Mouse (Mus musculus) lung, embryonic 14.5 days (tissue): ENCODE data around the gene Lcat. TPM values are rescaled to one million over a fixed set of nuclear protein-coding genes. Genes with fewer than 3 reads are reported as not detected.
A peak's percentile ranks its signal among the peaks of the same experiment; 100 is the strongest.

Source experiments
- ATAC-seq: fragments of 200-750 bp; cut with Nextera tagmentation; 2 replicates; pipeline ENCODE4 v1.8.0; 2017; ENCODE audit warnings: mild to moderate bottlenecking, moderate TSS enrichment, moderate library complexity; ENCODE audit not compliant: insufficient read depth
- DNase-seq: peaks from one replicate; pipeline ENCODE4 v3.0.0-alpha.2; 2015
- H3K27ac ChIP-seq: fragments of 300-500 bp; sonication (generic); 2 replicates; pipeline ENCODE4 v1.5.1; 2014; ENCODE audit warnings: low read depth, mild to moderate bottlenecking, moderate library complexity
- H3K27me3 ChIP-seq: fragments of 300-500 bp; sonication (generic); 2 replicates; pipeline ENCODE4 v1.6.1; 2014; ENCODE audit warnings: low read length, control low read depth; ENCODE audit not compliant: insufficient read depth
- H3K36me3 ChIP-seq: fragments of 300-500 bp; sonication (generic); 2 replicates; pipeline ENCODE4 v1.6.1; 2014; ENCODE audit warnings: control low read depth; ENCODE audit not compliant: insufficient read depth
- H3K4me1 ChIP-seq: fragments of 300-500 bp; sonication (generic); 2 replicates; pipeline ENCODE4 v1.6.1; 2014; ENCODE audit warnings: antibody characterized with exemption, control low read depth; ENCODE audit not compliant: insufficient read depth
- H3K4me2 ChIP-seq: fragments of 300-500 bp; sonication (generic); 2 replicates; pipeline ENCODE4 v1.6.1; 2014; ENCODE audit warnings: mild to moderate bottlenecking
- H3K4me3 ChIP-seq: fragments of 300-500 bp; sonication (generic); 2 replicates; pipeline ENCODE4 v1.5.1; 2014; ENCODE audit warnings: low read depth, low read length
- H3K9ac ChIP-seq: fragments of 300-500 bp; sonication (generic); 2 replicates; pipeline ENCODE4 v1.6.1; 2014
- H3K9me3 ChIP-seq: fragments of 300-500 bp; sonication (generic); 2 replicates; pipeline ENCODE4 v1.6.1; 2016; ENCODE audit warnings: low read depth, low read length, control low read depth
- CTCF ChIP-seq: IDR thresholded peaks from 2 replicates; pipeline ENCODE4 v1.5.1; 2016; ENCODE audit warnings: antibody characterized with exemption, low read depth
- WGBS: fragments of 180-500 bp; shearing (Covaris S2); extraction: QIAGEN DNeasy Blood & Tissue Kit; methylation state at CpG from one replicate; pipeline ENCODE4 v1.1.7; 2014; 5-methylcytosine and 5-hydroxymethylcytosine counted together
- polyA plus RNA-seq: library from polyadenylated mRNA; unstranded; fragments of >200 nt; fragmentation: Nextera tagmentation; extraction: Ambion mirVana; gene quantifications from 2 replicates; pipeline ENCODE4 v1.2.1, GENCODE M21; 2014

Lcat gene
- polyA plus RNA-seq, 1 experiment from 2014 or later: 2.1 TPM

GRCm38 (mm10) chr8:105979325-105979724, 36.1 kb upstream of the Lcat start, which contains the start of gene Dpep3:
TSS of gene Dpep3 (minus strand) at chr8:105979429.
- WGBS: 91% methylated on average over 15 of the region's 15 CpGs
- no peak for TF ChIP-seq CTCF
- H3K4me1 ChIP-seq: no peaks in the 10 kb centered on the region
- ATAC-seq: no peak
- H3K9me3 ChIP-seq: no peaks in the 10 kb centered on the region
- DNase-seq: no peak
- H3K9ac ChIP-seq: no peak within 1 kb of the TSS
- no peak within 1 kb of the TSS for H3K27ac ChIP-seq
- no peaks in the 10 kb centered on the region for H3K36me3 ChIP-seq
- no peak within 1 kb of the TSS for H3K4me2 ChIP-seq
- no peak within 1 kb of the TSS for H3K4me3 ChIP-seq
- no peaks in the 10 kb centered on the region for H3K27me3 ChIP-seq

- H3K4me3 ChIP-seq: no peak overlapping the region
- H3K9me3 ChIP-seq: no peaks in the 10 kb centered on the region
- H3K27me3 ChIP-seq: no peaks in the 10 kb centered on the region
- no peaks in the 10 kb centered on the region for H3K4me1 ChIP-seq
- ATAC-seq (no peak), DNase-seq (no peak)
- H3K9ac ChIP-seq: no peak overlapping the region
- H3K4me2 ChIP-seq: no peak overlapping the region
- TF ChIP-seq CTCF: no peak
- no peaks in the 10 kb centered on the region for H3K36me3 ChIP-seq
- H3K27ac ChIP-seq: no peak overlapping the region
- WGBS: 62% methylated on average over 7 of the region's 7 CpGs
These were observed 32.2 kb upstream of the Lcat start for GRCm38 (mm10) chr8:105975363-105975762.

- H3K27me3 ChIP-seq: no peaks in the 10 kb centered on the region
- 74% methylated on average over 8 of the region's 8 CpGs for WGBS
- H3K4me2 ChIP-seq: no peak overlapping the region
- ATAC-seq: no peak
- no peak overlapping the region for H3K27ac ChIP-seq
- H3K9me3 ChIP-seq: no peaks in the 10 kb centered on the region
- DNase-seq: no peak
- H3K4me1 ChIP-seq: peaks cover 6% of the 10 kb centered on the region; the same call in 1 of the 2 replicates
- H3K4me3 ChIP-seq: no peak overlapping the region
- H3K9ac ChIP-seq: no peak overlapping the region
- H3K36me3 ChIP-seq: no peaks in the 10 kb centered on the region
- TF ChIP-seq CTCF: no peak
These were observed 28.0 kb upstream of the Lcat start for GRCm38 (mm10) chr8:105971019-105971720.

GRCm38 (mm10) chr8:105969367-105969766, 26.2 kb upstream of the Lcat start:
- Histone ChIP-seq H3K27ac (no peak overlapping the region), H3K27me3 (no peaks in the 10 kb centered on the region), H3K4me2 (no peak overlapping the region), H3K4me1 (peaks cover 8% of the 10 kb centered on the region; the same call in 1 of the 2 replicates), H3K36me3 (no peaks in the 10 kb centered on the region), H3K4me3 (no peak overlapping the region), H3K9me3 (no peaks in the 10 kb centered on the region), H3K9ac (no peak overlapping the region)
- DNase-seq: no peak
- no peak for TF ChIP-seq CTCF
- 70% methylated on average over 1 of the region's 1 CpGs for WGBS
- ATAC-seq: no peak

GRCm38 (mm10) chr8:105966692-105967311, 23.6 kb upstream of the Lcat start:
- Histone ChIP-seq H3K9me3 (no peaks in the 10 kb centered on the region), H3K36me3 (0 out of 2 replicates have a peak, but pooled peaks cover 4% of the 10 kb centered on the region), H3K27ac (peak overlapping the region; percentile 77), H3K4me2 (peak overlapping the region; percentile 78), H3K4me1 (peaks cover 9% of the 10 kb centered on the region; the same call in 1 of the 2 replicates), H3K4me3 (peak overlapping the region; percentile 80), H3K9ac (peak overlapping the region; percentile 16; the same call in 1 of the 2 replicates), H3K27me3 (no peaks in the 10 kb centered on the region)
- 5% methylated on average over 19 of the region's 19 CpGs for WGBS
- TF ChIP-seq CTCF: no peak
- DNase-seq (peak; percentile 87), ATAC-seq (peak; percentile 71)

- peak; percentile 94 for DNase-seq
- Histone ChIP-seq H3K4me2 (peak within 1 kb of the TSS; percentile 78), H3K27me3 (no peaks in the 10 kb centered on the region), H3K9me3 (no peaks in the 10 kb centered on the region), H3K36me3 (0 out of 2 replicates have a peak, but pooled peaks cover 4% of the 10 kb centered on the region), H3K4me1 (peaks cover 9% of the 10 kb centered on the region; the same call in 1 of the 2 replicates), H3K27ac (peak within 1 kb of the TSS; percentile 94), H3K4me3 (peak within 1 kb of the TSS; percentile 80), H3K9ac (peak within 1 kb of the TSS; percentile 86)
- WGBS: 1% methylated on average over 47 of the region's 47 CpGs
- no peak for TF ChIP-seq CTCF
- ATAC-seq: peak; percentile 87
These were observed 22.7 kb upstream of the Lcat start, which contains the start of gene Slc12a4 for GRCm38 (mm10) chr8:105965905-105966341. TSS of gene Slc12a4 (minus strand) at chr8:105966097.
